14 mouse cellular contexts compared by ENCODE assay signal in genomic region chr16:30595835-30596557, GRCm38 (mm10). TPM values are rescaled to one million over a fixed set of nuclear protein-coding genes. Genes with fewer than 3 reads are reported as not detected.
DNase-seq lines count a peak whose midpoint lies in the region; ATAC-seq and TF ChIP-seq lines count a peak whose summit lies in the region.
"Had no signal": no experiment of that assay in that cellular context is flagged by ENCODE, and none has a peak within 500 bp of the region (broad histone marks: within the 10 kb centered on the region; RNA-seq: fewer than 3 reads in every experiment).

No protein-coding gene starts in this region.

- 37% methylated on average over 14 of the region's 14 CpGs for WGBS in cerebellum, adult 2 months
- WGBS in liver, embryonic 15.5 days (ENCODE audit: insufficient replicate concordance), result 42% methylated on average over 14 of the region's 14 CpGs
- WGBS in liver, embryonic 11.5 days, result 64% methylated on average over 14 of the region's 14 CpGs

- no peak for TF ChIP-seq CTCF in cerebellum, adult 2 months (IDR thresholded peaks at IDR 0.05; ENCODE audit: borderline replicate concordance, insufficient read depth, low read depth, low read length)

- no peaks in the 10 kb centered on the region for H3K36me3 ChIP-seq in liver, embryonic 15.5 days (replicated peaks)
- no peaks in the 10 kb centered on the region for H3K36me3 ChIP-seq in liver, embryonic 11.5 days (ENCODE audit: control insufficient read depth, insufficient read depth, low read length)
- H3K36me3 ChIP-seq: embryonic facial prominence, embryonic 13.5 days; heart, embryonic 10.5 days; hindbrain, embryonic 10.5 days; neural tube, embryonic 13.5 days had no signal

- H3K4me3 ChIP-seq in cerebellum, adult 2 months (replicated peaks; ENCODE audit: insufficient read depth, low read depth, low read length), result no peak overlapping the region
- no peak overlapping the region for H3K4me3 ChIP-seq in liver, embryonic 15.5 days (replicated peaks)
- no peak overlapping the region for H3K4me3 ChIP-seq in liver, embryonic 11.5 days (ENCODE audit: low read depth, low read length)
- H3K4me3 ChIP-seq: embryonic facial prominence, embryonic 13.5 days; neural tube, embryonic 13.5 days had no signal

- H3K9ac ChIP-seq in liver, embryonic 15.5 days, result no peak overlapping the region
- H3K9ac ChIP-seq in liver, embryonic 11.5 days (ENCODE audit: low read depth, low read length), result no peak overlapping the region
- H3K9ac ChIP-seq: liver, embryonic 14.5 days had no signal

- no peak for TF ChIP-seq POLR2A in cerebellum, adult 2 months (IDR thresholded peaks at IDR 0.05; ENCODE audit: borderline replicate concordance, insufficient read depth, low read length)

- H3K27me3 ChIP-seq in cerebellum, adult 2 months (ENCODE audit: control insufficient read depth, insufficient read depth, low read length), result no peaks in the 10 kb centered on the region
- H3K27me3 ChIP-seq in liver, embryonic 15.5 days, result peaks cover 52% of the 10 kb centered on the region
- peaks cover 16% of the 10 kb centered on the region for H3K27me3 ChIP-seq in liver, embryonic 11.5 days (replicated peaks; ENCODE audit: control insufficient read depth, insufficient read depth, low read length)

- no peak overlapping the region for H3K27ac ChIP-seq in cerebellum, adult 2 months (ENCODE audit: insufficient read depth, low read length)
- H3K27ac ChIP-seq in liver, embryonic 15.5 days (replicated peaks), result no peak overlapping the region
- H3K27ac ChIP-seq in liver, embryonic 11.5 days (ENCODE audit: low read depth, low read length), result no peak overlapping the region
- H3K27ac ChIP-seq: embryonic facial prominence, embryonic 13.5 days; hindbrain, embryonic 10.5 days; liver, embryonic 14.5 days had no signal

- peak; percentile 73 to 85 for DNase-seq in cerebellum, postnatal 10 days
- no peak for DNase-seq in cerebellum, adult 2 months
- DNase-seq in liver, embryonic 11.5 days (ENCODE audit: low spot score), result no peak
- DNase-seq in 416B (ENCODE audit: low read depth), result peak; percentile 82
- DNase-seq in layer of hippocampus, adult 18-20 months (ENCODE audit: low spot score in 2 of 2), result peak; percentile 55 to 87
- DNase-seq in kidney, postnatal 10 days, result no peak
- DNase-seq in frontal cortex, adult 2 months (ENCODE audit: extremely low spot score in 1 of 2, low spot score in 1 of 2), result no peak
- DNase-seq: cerebellum, adult 9-10 months had no signal

- peak overlapping the region; percentile 52 for H3K4me2 ChIP-seq in liver, embryonic 15.5 days
- no peak overlapping the region for H3K4me2 ChIP-seq in liver, embryonic 11.5 days

- peaks cover 2% of the 10 kb centered on the region; the same call in 1 of the 2 replicates for H3K4me1 ChIP-seq in cerebellum, adult 2 months (ENCODE audit: control insufficient read depth, insufficient read depth, low read length)
- H3K4me1 ChIP-seq in liver, embryonic 15.5 days (replicated peaks), result peaks cover 24% of the 10 kb centered on the region
- peaks cover 5% of the 10 kb centered on the region for H3K4me1 ChIP-seq in liver, embryonic 11.5 days (replicated peaks; ENCODE audit: control insufficient read depth, insufficient read depth, low read length)

- no peak for ATAC-seq in liver, embryonic 15.5 days (ENCODE audit: insufficient read depth)
- ATAC-seq in liver, embryonic 11.5 days (replicated peaks; ENCODE audit: low FRiP score), result no peak

- no peaks in the 10 kb centered on the region for H3K9me3 ChIP-seq in liver, embryonic 15.5 days (replicated peaks)
- no peaks in the 10 kb centered on the region for H3K9me3 ChIP-seq in liver, embryonic 11.5 days (ENCODE audit: control insufficient read depth, low read length)
- H3K9me3 ChIP-seq: embryonic facial prominence, embryonic 13.5 days; heart, embryonic 10.5 days; hindbrain, embryonic 10.5 days; neural tube, embryonic 13.5 days had no signal

RNA-seq across cellular contexts. Expression of gene Fam43a, which starts 3.5 kb away (rescaled TPM):
- polyA plus RNA-seq in cerebellum, adult 2 months (2012; rRNA removed), result 15.2 and 16.0 TPM in 2 replicates
- 5.2 and 6.0 TPM in 2 replicates for polyA plus RNA-seq in liver, embryonic 15.5 days (2015; fragmentation: Nextera tagmentation; extraction: Ambion mirVana)
- 6.2 and 7.2 TPM in 2 replicates for polyA plus RNA-seq in liver, embryonic 11.5 days (2014; fragmentation: Nextera tagmentation; extraction: Ambion mirVana)
- 10 to 100 TPM; 11.0 to 13.2 TPM for total RNA-seq in layer of hippocampus, adult 18-20 months (2021)
- 13.6 and 17.6 TPM in 2 replicates for polyA plus RNA-seq in frontal cortex, adult 2 months (2012; rRNA removed)

RNA-seq across cellular contexts. Expression of gene Lsg1, which starts 8.6 kb away (rescaled TPM):
- 20.3 and 21.5 TPM in 2 replicates for polyA plus RNA-seq in cerebellum, adult 2 months (2012; rRNA removed)
- polyA plus RNA-seq in liver, embryonic 15.5 days (2015; fragmentation: Nextera tagmentation; extraction: Ambion mirVana), result 19.2 and 20.6 TPM in 2 replicates
- polyA plus RNA-seq in liver, embryonic 11.5 days (2014; fragmentation: Nextera tagmentation; extraction: Ambion mirVana), result 81.0 and 82.2 TPM in 2 replicates
- total RNA-seq in layer of hippocampus, adult 18-20 months (2021), result 10 to 100 TPM; 18.6 to 23.3 TPM
- 17.4 and 17.9 TPM in 2 replicates for polyA plus RNA-seq in frontal cortex, adult 2 months (2012; rRNA removed)

RNA-seq across cellular contexts. Expression of gene Tmem44, which starts 45.4 kb away (rescaled TPM):
- polyA plus RNA-seq in cerebellum, adult 2 months (2012; rRNA removed), result 17.4 and 20.8 TPM in 2 replicates
- 0.90 and 0.92 TPM in 2 replicates for polyA plus RNA-seq in liver, embryonic 15.5 days (2015; fragmentation: Nextera tagmentation; extraction: Ambion mirVana)
- polyA plus RNA-seq in liver, embryonic 11.5 days (2014; fragmentation: Nextera tagmentation; extraction: Ambion mirVana), result 3.5 and 4.1 TPM in 2 replicates
- 10 to 100 TPM; 27.9 to 33.1 TPM for total RNA-seq in layer of hippocampus, adult 18-20 months (2021)
- polyA plus RNA-seq in frontal cortex, adult 2 months (2012; rRNA removed), result 63.2 and 67.7 TPM in 2 replicates

Comparison
In these comparisons a context has a peak if more than half of its experiments do, and no peak if none do; other contexts are left out.
1. DNase-seq: peak in cerebellum, postnatal 10 days (2 of 2), 416B (single experiment) and layer of hippocampus, adult 18-20 months (2 of 2); none in cerebellum, adult 2 months (0 of 2), liver, embryonic 11.5 days (single experiment), kidney, postnatal 10 days (single experiment) and frontal cortex, adult 2 months (0 of 2).